Mouse (Mus musculus) neural tube, embryonic 12.5 days (tissue): ENCODE measurements around the gene Tbc1d22a. TPM values are rescaled to one million over a fixed set of nuclear protein-coding genes. Genes with fewer than 3 reads are reported as not detected.

ENCODE experiments used
- ATAC-seq: fragments of 200-750 bp; cut with Nextera tagmentation; 2 replicates; pipeline ENCODE4 v1.8.0; 2017; ENCODE audit warnings: low read depth, mild to moderate bottlenecking, moderate TSS enrichment, moderate library complexity; ENCODE audit not compliant: low FRiP score
- H3K27ac ChIP-seq: fragments of 300-500 bp; sonication (generic); 2 replicates; pipeline ENCODE4 v1.5.1; 2016
- H3K27me3 ChIP-seq: fragments of 300-500 bp; sonication (generic); replicated peaks from 2 replicates; pipeline ENCODE4 v1.6.1; 2016; ENCODE audit warnings: mild to moderate bottlenecking
- H3K36me3 ChIP-seq: fragments of 300-500 bp; sonication (generic); 2 replicates; pipeline ENCODE4 v1.6.1; 2016; ENCODE audit warnings: mild to moderate bottlenecking
- H3K4me1 ChIP-seq: fragments of 300-500 bp; sonication (generic); 2 replicates; pipeline ENCODE4 v1.6.1; 2016
- H3K4me2 ChIP-seq: fragments of 300-500 bp; sonication (generic); replicated peaks from 2 replicates; pipeline ENCODE4 v1.6.1; 2016; ENCODE audit warnings: mild to moderate bottlenecking
- H3K4me3 ChIP-seq: fragments of 300-500 bp; sonication (generic); 2 replicates; pipeline ENCODE4 v1.5.1; 2016
- H3K9ac ChIP-seq: fragments of 300-500 bp; sonication (generic); 2 replicates; pipeline ENCODE4 v1.6.1; 2016; ENCODE audit warnings: mild to moderate bottlenecking
- H3K9me3 ChIP-seq: fragments of 300-500 bp; sonication (generic); 2 replicates; pipeline ENCODE4 v1.6.1; 2016; ENCODE audit warnings: mild to moderate bottlenecking
- WGBS: fragments of 180-500 bp; shearing (Covaris S2); methylation state at CpG from one replicate; pipeline ENCODE4 v1.1.7; 2016; 5-methylcytosine and 5-hydroxymethylcytosine counted together
- polyA plus RNA-seq: library from polyadenylated mRNA; unstranded; fragments of >200 nt; fragmentation: Nextera tagmentation; extraction: Ambion mirVana; gene quantifications from 2 replicates; pipeline ENCODE4 v1.2.1, GENCODE M21; 2016

Tbc1d22a gene
- polyA plus RNA-seq, 1 experiment from 2014 or later, result 13.6 TPM

GRCm38 (mm10) chr15:86337726-86338125 is 123.5 kb downstream of the Tbc1d22a start:
- H3K27me3 ChIP-seq, result no peaks in the 10 kb centered on the region
- WGBS, result 76% methylated on average over 10 of the region's 10 CpGs

GRCm38 (mm10) chr15:86339736-86340135 is 125.5 kb downstream of the Tbc1d22a start:
- Histone ChIP-seq H3K4me2 (no peak overlapping the region), H3K9me3 (no peaks in the 10 kb centered on the region), H3K27me3 (no peaks in the 10 kb centered on the region), H3K27ac (no peak overlapping the region), H3K9ac (no peak overlapping the region), H3K36me3 (no peaks in the 10 kb centered on the region), H3K4me1 (peaks cover 33% of the 10 kb centered on the region), H3K4me3 (no peak overlapping the region)
- WGBS, result 60% methylated on average over 2 of the region's 2 CpGs
- ATAC-seq, result no peak

More at GRCm38 (mm10) chr15:86337726-86338125, 123.5 kb downstream of the Tbc1d22a start:
- ATAC-seq, result no peak
- Histone ChIP-seq H3K9ac (no peak overlapping the region), H3K4me2 (no peak overlapping the region), H3K36me3 (no peaks in the 10 kb centered on the region), H3K4me3 (no peak overlapping the region), H3K27ac (no peak overlapping the region), H3K4me1 (peaks cover 25% of the 10 kb centered on the region; the same call in 1 of the 2 replicates), H3K9me3 (no peaks in the 10 kb centered on the region)

- Histone ChIP-seq H3K4me2 (no peak overlapping the region), H3K9me3 (no peaks in the 10 kb centered on the region), H3K27ac (no peak overlapping the region), H3K9ac (no peak overlapping the region), H3K27me3 (no peaks in the 10 kb centered on the region), H3K4me3 (no peak overlapping the region), H3K4me1 (peaks cover 33% of the 10 kb centered on the region), H3K36me3 (no peaks in the 10 kb centered on the region)
- 88% methylated on average over 6 of the region's 6 CpGs for WGBS
- ATAC-seq, result no peak
Observed at GRCm38 (mm10) chr15:86340766-86341165, 126.5 kb downstream of the Tbc1d22a start.

GRCm38 (mm10) chr15:86342637-86343375 is 128.5 kb downstream of the Tbc1d22a start:
- Histone ChIP-seq H3K27me3 (no peaks in the 10 kb centered on the region), H3K4me3 (no peak overlapping the region), H3K36me3 (no peaks in the 10 kb centered on the region), H3K9ac (no peak overlapping the region), H3K27ac (no peak overlapping the region), H3K4me1 (peaks cover 34% of the 10 kb centered on the region), H3K4me2 (no peak overlapping the region), H3K9me3 (no peaks in the 10 kb centered on the region)
- 91% methylated on average over 8 of the region's 8 CpGs for WGBS
- no peak for ATAC-seq

- Histone ChIP-seq H3K9me3 (no peaks in the 10 kb centered on the region), H3K9ac (no peak overlapping the region), H3K4me1 (peaks cover 36% of the 10 kb centered on the region), H3K27ac (no peak overlapping the region), H3K4me3 (no peak overlapping the region), H3K27me3 (no peaks in the 10 kb centered on the region), H3K36me3 (no peaks in the 10 kb centered on the region), H3K4me2 (no peak overlapping the region)
- WGBS, result 60% methylated on average over 8 of the region's 8 CpGs
- ATAC-seq, result no peak
Observed at GRCm38 (mm10) chr15:86344906-86345331, 130.7 kb downstream of the Tbc1d22a start.

GRCm38 (mm10) chr15:86345907-86346306 is 131.6 kb downstream of the Tbc1d22a start:
- no peaks in the 10 kb centered on the region for H3K9me3 ChIP-seq
- H3K27ac ChIP-seq, result no peak overlapping the region
- H3K4me1 ChIP-seq, result peaks cover 36% of the 10 kb centered on the region
- H3K4me2 ChIP-seq, result no peak overlapping the region
- 66% methylated on average over 9 of the region's 9 CpGs for WGBS
- no peak overlapping the region for H3K9ac ChIP-seq
- H3K4me3 ChIP-seq, result no peak overlapping the region
- ATAC-seq, result no peak
- no peaks in the 10 kb centered on the region for H3K27me3 ChIP-seq
- no peaks in the 10 kb centered on the region for H3K36me3 ChIP-seq

GRCm38 (mm10) chr15:86346606-86347005 is 132.3 kb downstream of the Tbc1d22a start:
- ATAC-seq, result no peak
- H3K27me3 ChIP-seq, result no peaks in the 10 kb centered on the region
- H3K4me3 ChIP-seq, result no peak overlapping the region
- no peak overlapping the region for H3K9ac ChIP-seq
- H3K4me1 ChIP-seq, result peaks cover 36% of the 10 kb centered on the region
- no peak overlapping the region for H3K27ac ChIP-seq
- H3K36me3 ChIP-seq, result no peaks in the 10 kb centered on the region
- H3K9me3 ChIP-seq, result no peaks in the 10 kb centered on the region
- 69% methylated on average over 3 of the region's 3 CpGs for WGBS
- H3K4me2 ChIP-seq, result no peak overlapping the region

GRCm38 (mm10) chr15:86354932-86355331 is 140.7 kb downstream of the Tbc1d22a start:
- ATAC-seq, result no peak

GRCm38 (mm10) chr15:86355857-86356256 is 141.6 kb downstream of the Tbc1d22a start:
- H3K4me3 ChIP-seq, result no peak overlapping the region
- H3K36me3 ChIP-seq, result no peaks in the 10 kb centered on the region
- no peaks in the 10 kb centered on the region for H3K9me3 ChIP-seq
- WGBS, result 82% methylated on average over 2 of the region's 2 CpGs
- no peaks in the 10 kb centered on the region for H3K27me3 ChIP-seq
- no peak overlapping the region for H3K4me2 ChIP-seq
- H3K4me1 ChIP-seq, result peaks cover 12% of the 10 kb centered on the region
- H3K9ac ChIP-seq, result no peak overlapping the region
- H3K27ac ChIP-seq, result no peak overlapping the region
- no peak for ATAC-seq

More at GRCm38 (mm10) chr15:86354932-86355331, 140.7 kb downstream of the Tbc1d22a start:
- Histone ChIP-seq H3K9me3 (no peaks in the 10 kb centered on the region), H3K4me1 (peaks cover 12% of the 10 kb centered on the region), H3K27me3 (no peaks in the 10 kb centered on the region), H3K4me2 (no peak overlapping the region), H3K27ac (no peak overlapping the region), H3K4me3 (no peak overlapping the region), H3K9ac (no peak overlapping the region), H3K36me3 (no peaks in the 10 kb centered on the region)
- 90% methylated on average over 2 of the region's 2 CpGs for WGBS

- H3K4me2 ChIP-seq, result no peak overlapping the region
- ATAC-seq, result no peak
- WGBS, result 49% methylated on average over 3 of the region's 3 CpGs
- no peak overlapping the region for H3K27ac ChIP-seq
- H3K27me3 ChIP-seq, result no peaks in the 10 kb centered on the region
- H3K9ac ChIP-seq, result no peak overlapping the region
- no peak overlapping the region for H3K4me3 ChIP-seq
- peaks cover 24% of the 10 kb centered on the region for H3K4me1 ChIP-seq
- no peaks in the 10 kb centered on the region for H3K36me3 ChIP-seq
- no peaks in the 10 kb centered on the region for H3K9me3 ChIP-seq
Observed at GRCm38 (mm10) chr15:86360376-86360775, 146.1 kb downstream of the Tbc1d22a start.

- Histone ChIP-seq H3K9me3 (no peaks in the 10 kb centered on the region), H3K36me3 (no peaks in the 10 kb centered on the region), H3K4me2 (no peak overlapping the region), H3K9ac (no peak overlapping the region), H3K27me3 (no peaks in the 10 kb centered on the region), H3K27ac (no peak overlapping the region), H3K4me1 (peaks cover 27% of the 10 kb centered on the region), H3K4me3 (no peak overlapping the region)
- ATAC-seq, result no peak
- 74% methylated on average over 10 of the region's 10 CpGs for WGBS
Observed at GRCm38 (mm10) chr15:86362306-86363150, 148.3 kb downstream of the Tbc1d22a start.

GRCm38 (mm10) chr15:86363841-86364295 is 149.6 kb downstream of the Tbc1d22a start:
- 78% methylated on average over 4 of the region's 4 CpGs for WGBS
- H3K36me3 ChIP-seq, result no peaks in the 10 kb centered on the region
- no peak overlapping the region for H3K4me2 ChIP-seq
- H3K9me3 ChIP-seq, result no peaks in the 10 kb centered on the region
- H3K4me3 ChIP-seq, result no peak overlapping the region
- no peaks in the 10 kb centered on the region for H3K27me3 ChIP-seq
- peaks cover 20% of the 10 kb centered on the region for H3K4me1 ChIP-seq
- no peak overlapping the region for H3K27ac ChIP-seq
- ATAC-seq, result no peak
- H3K9ac ChIP-seq, result no peak overlapping the region
